Mouse (Mus musculus): ENCODE measurements around the gene Mrps24. TPM values are rescaled to one million over a fixed set of nuclear protein-coding genes. Genes with fewer than 3 reads are reported as not detected.

Mrps24 gene
- total RNA-seq (2023), result 64.1 TPM

GRCm38 (mm10) chr11:5715630-5716105 is at the start of gene Mrps24:
TSS of gene Mrps24 (minus strand) at chr11:5715680.

GRCm38 (mm10) chr11:5761820-5762632 is 46.5 kb upstream of the Mrps24 start, which contains the start of gene Urgcp:
TSS of gene Urgcp (minus strand) at chr11:5762376.

Other genes starting within 250 kb of the Mrps24 start
- gene Xbp1, start 195.0 kb downstream of the Mrps24 start, total RNA-seq (2023), result 176 TPM
- 53.2 TPM for gene Ccdc117, start 173.5 kb downstream of the Mrps24 start, total RNA-seq (2023)
- gene Ankrd36, start 146.0 kb downstream of the Mrps24 start, total RNA-seq (2023), result not detected
- gene Urgcp, start 46.7 kb upstream of the Mrps24 start, total RNA-seq (2023), result 30.3 TPM
- gene Dbnl, start 72.8 kb upstream of the Mrps24 start, total RNA-seq (2023), result 108 TPM
- not detected for gene Pgam2, start 88.1 kb upstream of the Mrps24 start, total RNA-seq (2023)
- 39.0 TPM for gene Polm, start 122.3 kb upstream of the Mrps24 start, total RNA-seq (2023)
- 4.2 TPM for gene Aebp1, start 146.3 kb upstream of the Mrps24 start, total RNA-seq (2023)
- 58.2 TPM for gene Pold2, start 162.6 kb upstream of the Mrps24 start, total RNA-seq (2023)
- gene Myl7, start 183.1 kb upstream of the Mrps24 start, total RNA-seq (2023), result not detected
- gene Gck, start 234.4 kb upstream of the Mrps24 start, total RNA-seq (2023), result not detected
- gene Ykt6, start 240.0 kb upstream of the Mrps24 start, total RNA-seq (2023), result 65.9 TPM

All from CD4-positive naive resting alpha-beta T cell, adult 57 days (primary cell).